Mouse (Mus musculus): ENCODE results near the gene Ulk4. TPM values are rescaled to one million over a fixed set of nuclear protein-coding genes. Genes with fewer than 3 reads are reported as not detected.

Ulk4 gene
- total RNA-seq, 2 experiments from 2014 or later: 9.2 to 9.9 TPM

- Histone ChIP-seq H3K27ac (no peak overlapping the region), H3K4me3 (no peak overlapping the region)
- intact Hi-C loops (cut with DNase I): no loop called here
- no peak for TF ChIP-seq CTCF (IDR thresholded peaks at IDR 0.05)
- DNase-seq (ENCODE audit: extremely low spot score in 1 of 2, low spot score in 2 of 2): no peak
These were observed 286.9 kb downstream of the Ulk4 start for GRCm38 (mm10) chr9:120989806-120990700.

- Histone ChIP-seq H3K27ac (no peak overlapping the region), H3K4me3 (no peak overlapping the region)
- no peak for TF ChIP-seq CTCF (IDR thresholded peaks at IDR 0.05)
- intact Hi-C loops (cut with DNase I): no loop called here
- DNase-seq (ENCODE audit: extremely low spot score in 1 of 2, low spot score in 2 of 2): no peak
These were observed 288.9 kb downstream of the Ulk4 start for GRCm38 (mm10) chr9:120988088-120988487.

- DNase-seq (ENCODE audit: extremely low spot score in 1 of 2, low spot score in 2 of 2): no peak
- H3K4me3 ChIP-seq: no peak overlapping the region
- intact Hi-C loops (cut with DNase I): no loop called here
- no peak overlapping the region for H3K27ac ChIP-seq
- no peak for TF ChIP-seq CTCF (IDR thresholded peaks at IDR 0.05)
These were observed 290.0 kb downstream of the Ulk4 start for GRCm38 (mm10) chr9:120986994-120987393.

- TF ChIP-seq CTCF (IDR thresholded peaks at IDR 0.05): no peak
- Histone ChIP-seq H3K4me3 (no peak overlapping the region), H3K27ac (no peak overlapping the region)
- intact Hi-C loops (cut with DNase I): no loop called here
- no peak for DNase-seq (ENCODE audit: extremely low spot score in 1 of 2, low spot score in 2 of 2)
These were observed 290.7 kb downstream of the Ulk4 start for GRCm38 (mm10) chr9:120986255-120986654.

- intact Hi-C loops (cut with DNase I): no loop called here
These were observed 291.5 kb downstream of the Ulk4 start for GRCm38 (mm10) chr9:120985524-120985923.

GRCm38 (mm10) chr9:120985009-120985408 lies 292.0 kb downstream of the Ulk4 start:
- no peak for DNase-seq (ENCODE audit: extremely low spot score in 1 of 2, low spot score in 2 of 2)

More at GRCm38 (mm10) chr9:120985524-120985923, 291.5 kb downstream of the Ulk4 start:
- TF ChIP-seq CTCF (IDR thresholded peaks at IDR 0.05): no peak
- Histone ChIP-seq H3K27ac (no peak overlapping the region), H3K4me3 (no peak overlapping the region)
- DNase-seq (ENCODE audit: extremely low spot score in 1 of 2, low spot score in 2 of 2): no peak

GRCm38 (mm10) chr9:120984509-120984908 lies 292.5 kb downstream of the Ulk4 start:
- intact Hi-C loops (cut with DNase I): no loop called here

More at GRCm38 (mm10) chr9:120985009-120985408, 292.0 kb downstream of the Ulk4 start:
- intact Hi-C loops (cut with DNase I): no loop called here
- TF ChIP-seq CTCF (IDR thresholded peaks at IDR 0.05): no peak
- no peak overlapping the region for H3K4me3 ChIP-seq
- H3K27ac ChIP-seq: no peak overlapping the region

GRCm38 (mm10) chr9:120983849-120984248 lies 293.1 kb downstream of the Ulk4 start:
- no peak for DNase-seq (ENCODE audit: extremely low spot score in 1 of 2, low spot score in 2 of 2)
- Histone ChIP-seq H3K27ac (no peak overlapping the region), H3K4me3 (no peak overlapping the region)
- intact Hi-C loops (cut with DNase I): no loop called here
- no peak for TF ChIP-seq CTCF (IDR thresholded peaks at IDR 0.05)

More at GRCm38 (mm10) chr9:120984509-120984908, 292.5 kb downstream of the Ulk4 start:
- Histone ChIP-seq H3K27ac (no peak overlapping the region), H3K4me3 (no peak overlapping the region)
- DNase-seq (ENCODE audit: extremely low spot score in 1 of 2, low spot score in 2 of 2): no peak
- TF ChIP-seq CTCF (IDR thresholded peaks at IDR 0.05): no peak

- H3K27ac ChIP-seq: no peak overlapping the region
- no peak for DNase-seq (ENCODE audit: extremely low spot score in 1 of 2, low spot score in 2 of 2)
- no peak overlapping the region for H3K4me3 ChIP-seq
- TF ChIP-seq CTCF (IDR thresholded peaks at IDR 0.05): no peak
- intact Hi-C loops (cut with DNase I): no loop called here
These were observed 295.2 kb downstream of the Ulk4 start for GRCm38 (mm10) chr9:120981777-120982176.

- no peak for DNase-seq (ENCODE audit: extremely low spot score in 1 of 2, low spot score in 2 of 2)
- intact Hi-C loops (cut with DNase I): no loop called here
- Histone ChIP-seq H3K27ac (no peak overlapping the region), H3K4me3 (no peak overlapping the region)
- no peak for TF ChIP-seq CTCF (IDR thresholded peaks at IDR 0.05)
These were observed 300.1 kb downstream of the Ulk4 start for GRCm38 (mm10) chr9:120976856-120977255.

- intact Hi-C loops (cut with DNase I): no loop called here
- no peak for DNase-seq (ENCODE audit: extremely low spot score in 1 of 2, low spot score in 2 of 2)
- no peak overlapping the region for H3K4me3 ChIP-seq
- H3K27ac ChIP-seq: no peak overlapping the region
- TF ChIP-seq CTCF (IDR thresholded peaks at IDR 0.05): no peak
These were observed 300.8 kb downstream of the Ulk4 start for GRCm38 (mm10) chr9:120976158-120976557.

- Histone ChIP-seq H3K27ac (no peak overlapping the region), H3K4me3 (no peak overlapping the region)
- DNase-seq (ENCODE audit: extremely low spot score in 1 of 2, low spot score in 2 of 2): no peak
- intact Hi-C loops (cut with DNase I): no loop called here
- TF ChIP-seq CTCF (IDR thresholded peaks at IDR 0.05): no peak
These were observed 302.8 kb downstream of the Ulk4 start for GRCm38 (mm10) chr9:120974209-120974608.
